Mouse (Mus musculus): ENCODE measurements around the gene Gm44805. TPM values are rescaled to one million over a fixed set of nuclear protein-coding genes. Genes with fewer than 3 reads are reported as not detected.
A peak's percentile ranks its signal among the peaks of the same experiment; 100 is the strongest.

Gene Gm44805
- polyA plus RNA-seq, 1 experiment from 2014 or later = not detected

DNA sequence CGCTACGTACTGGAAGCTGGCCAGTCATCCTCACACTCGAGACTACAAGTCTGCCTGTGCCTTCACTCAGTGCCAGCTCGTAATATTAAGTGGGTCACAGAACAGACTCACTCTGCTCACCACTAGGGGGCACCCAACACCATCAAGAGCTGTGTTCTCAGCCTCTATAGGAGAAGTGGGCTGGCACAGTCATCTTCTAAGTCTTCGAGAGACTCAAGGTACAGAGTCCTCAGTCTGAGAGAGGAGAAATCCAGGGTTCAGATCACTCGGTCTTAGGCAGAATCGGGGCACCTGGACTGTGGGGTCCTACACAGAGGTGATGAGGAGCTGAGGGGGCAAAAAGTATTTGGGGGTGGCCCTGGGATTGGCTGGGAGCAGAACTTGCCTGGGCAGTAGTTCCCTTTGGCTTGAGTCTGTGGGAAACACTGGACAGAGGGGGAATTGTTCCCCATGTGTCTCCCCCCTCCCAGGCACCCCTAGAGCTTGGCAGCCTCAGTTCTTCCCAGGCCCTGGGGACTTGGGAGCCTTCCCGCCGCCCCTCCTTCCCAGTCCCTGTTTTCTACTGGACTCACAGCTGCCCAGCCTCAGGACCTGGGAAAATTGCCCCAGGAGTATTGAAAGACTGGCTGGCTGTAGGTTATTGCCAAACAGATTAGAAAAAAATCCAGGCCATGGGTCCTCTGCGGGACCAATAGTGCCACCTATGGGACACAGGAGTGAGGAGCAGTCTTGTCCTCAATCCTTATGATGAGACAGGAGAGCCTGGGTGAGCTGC, 12.1 kb downstream of the Gm44805 start:
- 0 out of 2 replicates have a peak overlapping the region, but pooled peaks have one; percentile 20 for H3K27ac ChIP-seq (replicated peaks; ENCODE audit: low read depth, low read length)
- ATAC-seq (replicated peaks; ENCODE audit: insufficient number of reproducible peaks, low FRiP score, low TSS enrichment, low read depth) = peak; percentile 77
- H3K4me1 ChIP-seq (ENCODE audit: control insufficient read depth, insufficient read depth, low read length) = no peaks in the 10 kb centered on the region
- WGBS = 7% methylated on average over 10 of the region's 10 CpGs
- no peaks in the 10 kb centered on the region for H3K36me3 ChIP-seq (replicated peaks; ENCODE audit: control insufficient read depth, insufficient read depth, low read depth, low read length)
- no peaks in the 10 kb centered on the region for H3K9me3 ChIP-seq (replicated peaks; ENCODE audit: control insufficient read depth, low read length)
- peak overlapping the region; percentile 51 for H3K9ac ChIP-seq (replicated peaks; ENCODE audit: low read length)
- peak overlapping the region; percentile 16; the same call in 1 of the 2 replicates for H3K4me2 ChIP-seq (ENCODE audit: low read depth, low read length)
- DNase-seq (ENCODE audit: low spot score) = peak; percentile 96
- no peak overlapping the region for H3K4me3 ChIP-seq (ENCODE audit: low read depth, low read length)
- H3K27me3 ChIP-seq (ENCODE audit: control insufficient read depth, insufficient read depth, low read length) = no peaks in the 10 kb centered on the region

- H3K4me3 ChIP-seq (ENCODE audit: low read depth, low read length) = no peak overlapping the region
- DNase-seq (ENCODE audit: low spot score) = no peak
- no peak overlapping the region for H3K9ac ChIP-seq (replicated peaks; ENCODE audit: low read length)
- H3K36me3 ChIP-seq (replicated peaks; ENCODE audit: control insufficient read depth, insufficient read depth, low read depth, low read length) = no peaks in the 10 kb centered on the region
- H3K27ac ChIP-seq (replicated peaks; ENCODE audit: low read depth, low read length) = no peak overlapping the region
- 82% methylated on average over 2 of the region's 2 CpGs for WGBS
- no peak overlapping the region for H3K4me2 ChIP-seq (ENCODE audit: low read depth, low read length)
- ATAC-seq (replicated peaks; ENCODE audit: insufficient number of reproducible peaks, low FRiP score, low TSS enrichment, low read depth) = no peak
- no peaks in the 10 kb centered on the region for H3K9me3 ChIP-seq (replicated peaks; ENCODE audit: control insufficient read depth, low read length)
- H3K4me1 ChIP-seq (ENCODE audit: control insufficient read depth, insufficient read depth, low read length) = peaks cover 6% of the 10 kb centered on the region; the same call in 1 of the 2 replicates
- H3K27me3 ChIP-seq (ENCODE audit: control insufficient read depth, insufficient read depth, low read length) = no peaks in the 10 kb centered on the region
These were observed 13.8 kb downstream of the Gm44805 start for GRCm38 (mm10) chr7:19667434-19667833.

- WGBS = 62% methylated on average over 3 of the region's 3 CpGs
- no peak overlapping the region for H3K4me2 ChIP-seq (ENCODE audit: low read depth, low read length)
- ATAC-seq (replicated peaks; ENCODE audit: insufficient number of reproducible peaks, low FRiP score, low TSS enrichment, low read depth) (no peak), DNase-seq (ENCODE audit: low spot score) (no peak)
- H3K4me1 ChIP-seq (ENCODE audit: control insufficient read depth, insufficient read depth, low read length) = peaks cover 6% of the 10 kb centered on the region; the same call in 1 of the 2 replicates
- no peaks in the 10 kb centered on the region for H3K9me3 ChIP-seq (replicated peaks; ENCODE audit: control insufficient read depth, low read length)
- H3K27ac ChIP-seq (replicated peaks; ENCODE audit: low read depth, low read length) = no peak overlapping the region
- no peaks in the 10 kb centered on the region for H3K27me3 ChIP-seq (ENCODE audit: control insufficient read depth, insufficient read depth, low read length)
- no peak overlapping the region for H3K4me3 ChIP-seq (ENCODE audit: low read depth, low read length)
- H3K9ac ChIP-seq (replicated peaks; ENCODE audit: low read length) = no peak overlapping the region
- H3K36me3 ChIP-seq (replicated peaks; ENCODE audit: control insufficient read depth, insufficient read depth, low read depth, low read length) = peaks cover 1% of the 10 kb centered on the region
These were observed 14.5 kb downstream of the Gm44805 start for GRCm38 (mm10) chr7:19666750-19667149.

DNA sequence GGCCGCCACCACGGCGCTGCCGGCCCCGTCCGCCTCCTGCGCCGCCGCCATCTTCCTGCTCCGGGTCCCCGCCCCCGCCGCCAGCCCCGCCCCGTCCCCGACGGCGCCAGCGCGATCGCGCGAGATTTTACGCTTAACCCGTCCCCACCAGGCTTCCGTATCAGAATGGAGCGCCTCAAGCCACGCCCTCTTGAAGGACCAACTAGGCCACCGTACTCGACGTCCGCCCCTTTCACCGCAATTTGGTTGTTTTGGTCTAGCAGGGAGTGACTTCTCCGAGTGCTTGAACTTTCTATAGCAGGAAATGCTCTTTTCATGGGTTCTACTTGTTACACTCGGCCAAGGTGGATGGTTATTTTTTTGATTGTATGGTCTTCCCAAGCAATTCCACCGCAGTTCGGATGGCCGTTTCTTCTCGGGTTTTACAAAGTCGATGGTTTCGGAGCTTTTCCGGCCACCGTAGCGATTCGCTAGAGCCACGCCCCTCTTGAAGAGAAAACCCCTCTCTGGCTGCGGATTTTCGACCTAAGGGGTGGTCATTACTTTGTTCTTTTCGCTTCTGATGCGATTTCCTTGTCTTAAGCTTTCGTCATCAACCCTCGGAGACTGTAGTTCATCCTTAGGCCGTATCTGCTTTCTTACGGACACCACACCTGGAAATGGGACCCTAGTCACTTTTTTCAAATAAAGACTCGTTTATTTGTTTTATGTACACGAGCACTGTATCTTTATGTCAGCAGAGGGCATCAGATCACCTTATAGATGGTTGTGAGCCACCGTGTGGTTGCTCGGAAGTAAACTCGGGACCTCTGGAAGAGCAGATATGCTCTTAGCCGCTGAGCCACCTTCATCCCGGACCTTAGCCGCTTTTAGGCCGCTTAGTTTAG, 16.0 kb downstream of the Gm44805 start, which contains the start of gene Clptm1:
Clptm1 (minus strand) TSS at position 79 of the 887 bp plus-strand sequence.
- Histone ChIP-seq H3K27me3 (ENCODE audit: control insufficient read depth, insufficient read depth, low read length) (no peaks in the 10 kb centered on the region), H3K27ac (replicated peaks; ENCODE audit: low read depth, low read length) (peak within 1 kb of the TSS; percentile 77)
- under 1% methylated on average over 59 of the region's 63 CpGs for WGBS

GRCm38 (mm10) chr7:19664455-19664954, 16.7 kb downstream of the Gm44805 start:
- H3K9me3 ChIP-seq (replicated peaks; ENCODE audit: control insufficient read depth, low read length) = no peaks in the 10 kb centered on the region
- under 1% methylated on average over 37 of the region's 37 CpGs for WGBS
- H3K9ac ChIP-seq (replicated peaks; ENCODE audit: low read length) = peak overlapping the region; percentile 83
- DNase-seq (ENCODE audit: low spot score) (no peak), ATAC-seq (replicated peaks; ENCODE audit: insufficient number of reproducible peaks, low FRiP score, low TSS enrichment, low read depth) (peak; percentile 68)
- peak overlapping the region; percentile 94 for H3K4me3 ChIP-seq (ENCODE audit: low read depth, low read length)
- H3K4me2 ChIP-seq (ENCODE audit: low read depth, low read length) = peak overlapping the region; percentile 80
- 0 out of 2 replicates have a peak overlapping the region, but pooled peaks have one; percentile 29 for H3K27ac ChIP-seq (replicated peaks; ENCODE audit: low read depth, low read length)
- H3K4me1 ChIP-seq (ENCODE audit: control insufficient read depth, insufficient read depth, low read length) = peaks cover 6% of the 10 kb centered on the region; the same call in 1 of the 2 replicates
- peaks cover 2% of the 10 kb centered on the region for H3K36me3 ChIP-seq (replicated peaks; ENCODE audit: control insufficient read depth, insufficient read depth, low read depth, low read length)
- no peaks in the 10 kb centered on the region for H3K27me3 ChIP-seq (ENCODE audit: control insufficient read depth, insufficient read depth, low read length)

More for the DNA sequence above, 16.0 kb downstream of the Gm44805 start, which contains the start of gene Clptm1:
- Histone ChIP-seq H3K4me3 (ENCODE audit: low read depth, low read length) (peak within 1 kb of the TSS; percentile 94), H3K9ac (replicated peaks; ENCODE audit: low read length) (peak within 1 kb of the TSS; percentile 83), H3K4me1 (ENCODE audit: control insufficient read depth, insufficient read depth, low read length) (peaks cover 6% of the 10 kb centered on the region; the same call in 1 of the 2 replicates), H3K4me2 (ENCODE audit: low read depth, low read length) (peak within 1 kb of the TSS; percentile 80), H3K36me3 (replicated peaks; ENCODE audit: control insufficient read depth, insufficient read depth, low read depth, low read length) (peaks cover 2% of the 10 kb centered on the region), H3K9me3 (replicated peaks; ENCODE audit: control insufficient read depth, low read length) (no peaks in the 10 kb centered on the region)
- ATAC-seq (replicated peaks; ENCODE audit: insufficient number of reproducible peaks, low FRiP score, low TSS enrichment, low read depth) = peak; percentile 71
- DNase-seq (ENCODE audit: low spot score) = peak; percentile 98

DNA sequence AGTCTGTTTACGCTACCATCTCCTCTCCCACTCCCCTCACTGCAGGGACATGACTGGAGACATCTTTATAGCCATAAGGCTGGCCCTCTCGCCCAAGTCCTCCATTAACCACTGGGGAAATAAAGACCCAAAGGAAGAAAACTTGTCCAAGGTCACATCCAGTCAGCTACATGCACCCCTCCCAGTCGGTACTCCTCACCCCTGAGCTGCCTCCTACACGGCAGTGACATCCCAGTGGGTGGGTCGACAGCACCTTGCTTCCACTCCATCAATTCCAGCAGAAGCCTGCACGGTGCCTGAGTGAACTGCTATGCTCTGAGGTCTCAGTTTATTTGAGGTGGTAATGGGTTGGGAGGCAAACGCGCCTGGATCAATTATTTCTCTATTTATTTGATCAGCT, 17.3 kb downstream of the Gm44805 start:
- Histone ChIP-seq H3K27ac (replicated peaks; ENCODE audit: low read depth, low read length) (no peak overlapping the region), H3K4me2 (ENCODE audit: low read depth, low read length) (peak overlapping the region; percentile 80), H3K9ac (replicated peaks; ENCODE audit: low read length) (peak overlapping the region; percentile 83), H3K4me3 (ENCODE audit: low read depth, low read length) (peak overlapping the region; percentile 94), H3K36me3 (replicated peaks; ENCODE audit: control insufficient read depth, insufficient read depth, low read depth, low read length) (peaks cover 2% of the 10 kb centered on the region), H3K9me3 (replicated peaks; ENCODE audit: control insufficient read depth, low read length) (no peaks in the 10 kb centered on the region), H3K4me1 (ENCODE audit: control insufficient read depth, insufficient read depth, low read length) (peaks cover 6% of the 10 kb centered on the region; the same call in 1 of the 2 replicates), H3K27me3 (ENCODE audit: control insufficient read depth, insufficient read depth, low read length) (no peaks in the 10 kb centered on the region)
- WGBS = 22% methylated on average over 8 of the region's 8 CpGs
- no peak for DNase-seq (ENCODE audit: low spot score)
- 0 out of 2 replicates have a peak, but pooled peaks have one; percentile 21 for ATAC-seq (replicated peaks; ENCODE audit: insufficient number of reproducible peaks, low FRiP score, low TSS enrichment, low read depth)

- no peak overlapping the region for H3K4me3 ChIP-seq (ENCODE audit: low read depth, low read length)
- peaks cover 5% of the 10 kb centered on the region for H3K36me3 ChIP-seq (replicated peaks; ENCODE audit: control insufficient read depth, insufficient read depth, low read depth, low read length)
- no peak overlapping the region for H3K27ac ChIP-seq (replicated peaks; ENCODE audit: low read depth, low read length)
- WGBS = 95% methylated on average over 2 of the region's 2 CpGs
- no peak overlapping the region for H3K4me2 ChIP-seq (ENCODE audit: low read depth, low read length)
- no peak for DNase-seq (ENCODE audit: low spot score)
- H3K4me1 ChIP-seq (ENCODE audit: control insufficient read depth, insufficient read depth, low read length) = no peaks in the 10 kb centered on the region
- H3K27me3 ChIP-seq (ENCODE audit: control insufficient read depth, insufficient read depth, low read length) = no peaks in the 10 kb centered on the region
- H3K9ac ChIP-seq (replicated peaks; ENCODE audit: low read length) = no peak overlapping the region
- ATAC-seq (replicated peaks; ENCODE audit: insufficient number of reproducible peaks, low FRiP score, low TSS enrichment, low read depth) = no peak
- no peaks in the 10 kb centered on the region for H3K9me3 ChIP-seq (replicated peaks; ENCODE audit: control insufficient read depth, low read length)
These were observed 28.6 kb downstream of the Gm44805 start for GRCm38 (mm10) chr7:19652614-19653013.

All from embryonic facial prominence, embryonic 11.5 days (tissue).